Mouse (Mus musculus) T-cell, adult 2 months (primary cell): ENCODE measurements around the gene Neo1.

ENCODE experiments used
- DNase-seq: peaks from one replicate; pipeline ENCODE4 v3.0.0; 2022; ENCODE audit warnings: low spot score

The Neo1 gene

GRCm38 (mm10) chr9:59036159-59036731 is at the start of gene Neo1:
Gene Neo1, minus strand, starts transcription at chr9:59036441.
- no peak for DNase-seq

DNA sequence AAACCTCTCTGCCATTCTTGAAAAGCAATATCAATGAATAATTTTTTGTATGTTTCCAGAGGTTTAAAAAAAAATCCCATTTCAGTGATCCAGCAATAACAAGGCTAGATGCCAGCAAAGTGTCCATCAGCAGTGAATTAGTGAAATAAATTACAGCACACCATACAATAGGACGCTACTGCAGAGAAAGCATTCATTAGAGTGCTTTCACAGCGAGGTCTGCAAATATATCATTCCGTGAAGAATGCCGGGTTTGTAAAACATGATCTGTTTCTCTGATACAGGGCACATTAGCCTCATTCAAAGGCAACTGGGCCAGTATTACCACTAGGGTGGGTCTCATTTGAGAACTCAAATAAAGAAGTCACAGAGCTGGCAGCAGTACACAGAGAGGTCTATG is 39.4 kb upstream of the Neo1 start:
- DNase-seq: no peak

GRCm38 (mm10) chr9:59073887-59074286 is 37.6 kb upstream of the Neo1 start:
- no peak for DNase-seq

GRCm38 (mm10) chr9:59072076-59072777 is 36.0 kb upstream of the Neo1 start:
- DNase-seq: no peak

DNA sequence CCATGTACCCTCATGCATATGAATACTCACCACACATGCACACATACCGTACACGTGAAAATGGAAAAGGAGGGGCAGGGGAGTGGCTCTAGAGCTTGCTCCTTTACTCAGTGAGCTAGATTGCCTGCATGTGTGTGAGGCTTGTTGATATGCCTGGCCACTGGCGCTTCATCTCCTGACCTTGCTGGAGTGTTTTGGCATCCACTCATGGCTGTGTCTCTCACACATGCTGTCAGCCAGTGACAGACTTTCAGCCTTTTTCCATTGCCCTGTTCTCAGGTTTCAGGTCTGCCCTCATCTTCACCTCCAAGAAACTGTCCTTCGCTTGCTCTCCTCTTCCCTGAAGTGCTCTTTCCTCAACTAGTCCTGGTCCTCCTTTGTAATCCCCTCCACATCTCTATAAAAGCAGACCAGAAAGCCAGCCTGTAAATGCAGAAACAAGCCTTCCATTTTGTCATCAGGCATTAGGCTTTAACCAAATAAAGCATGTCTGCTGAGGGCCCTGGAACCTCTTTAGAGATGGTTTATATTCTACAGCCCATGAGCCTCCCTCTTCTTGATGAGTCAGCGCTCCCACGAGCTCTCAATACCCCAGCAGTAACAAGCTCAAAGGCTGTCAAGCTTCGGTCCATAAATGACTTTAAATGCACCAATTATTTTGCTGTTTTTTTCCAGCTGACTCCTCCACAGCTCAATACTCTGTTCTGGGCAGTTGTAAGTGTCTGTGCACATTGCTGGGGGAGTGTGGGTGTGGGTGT is 35.2 kb upstream of the Neo1 start:
- no peak for DNase-seq

- no peak for DNase-seq
Measured at GRCm38 (mm10) chr9:59070216-59070615, 34.0 kb upstream of the Neo1 start.

GRCm38 (mm10) chr9:59065616-59066301 is 29.5 kb upstream of the Neo1 start:
- DNase-seq: no peak

GRCm38 (mm10) chr9:59062409-59062808 is 26.2 kb upstream of the Neo1 start:
- DNase-seq: no peak

GRCm38 (mm10) chr9:59060026-59060605 is 23.9 kb upstream of the Neo1 start:
- DNase-seq: no peak

GRCm38 (mm10) chr9:59059158-59059557 is 22.9 kb upstream of the Neo1 start:
- no peak for DNase-seq

- DNase-seq: no peak
Measured at GRCm38 (mm10) chr9:59058060-59058459, 21.8 kb upstream of the Neo1 start.

GRCm38 (mm10) chr9:59056281-59056680 is 20.0 kb upstream of the Neo1 start:
- no peak for DNase-seq

DNA sequence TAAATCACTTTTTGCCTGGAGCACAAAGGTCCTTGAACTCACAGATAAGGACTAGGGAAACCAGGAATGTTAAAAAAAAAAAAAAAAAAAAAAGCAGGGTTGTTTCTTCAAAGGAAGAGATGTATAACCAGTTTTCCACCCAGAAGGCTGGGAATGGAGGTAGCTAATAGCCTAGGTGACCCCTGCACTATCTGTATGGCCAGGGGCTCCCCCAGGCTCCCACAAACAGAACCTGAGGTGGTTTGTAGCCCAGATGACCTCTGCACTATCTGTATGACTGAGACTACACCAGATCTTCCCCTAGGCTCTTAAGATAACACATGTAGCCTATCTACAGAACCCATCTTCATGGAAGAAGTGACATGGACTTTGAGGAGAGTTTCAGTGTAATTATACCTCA is 5.6 kb upstream of the Neo1 start:
- DNase-seq: no peak

- DNase-seq: no peak
Measured at GRCm38 (mm10) chr9:59036732-59037341, 596 bp upstream of the Neo1 start.

- DNase-seq: no peak
Measured at GRCm38 (mm10) chr9:59035342-59036158, 691 bp downstream of the Neo1 start.

DNA sequence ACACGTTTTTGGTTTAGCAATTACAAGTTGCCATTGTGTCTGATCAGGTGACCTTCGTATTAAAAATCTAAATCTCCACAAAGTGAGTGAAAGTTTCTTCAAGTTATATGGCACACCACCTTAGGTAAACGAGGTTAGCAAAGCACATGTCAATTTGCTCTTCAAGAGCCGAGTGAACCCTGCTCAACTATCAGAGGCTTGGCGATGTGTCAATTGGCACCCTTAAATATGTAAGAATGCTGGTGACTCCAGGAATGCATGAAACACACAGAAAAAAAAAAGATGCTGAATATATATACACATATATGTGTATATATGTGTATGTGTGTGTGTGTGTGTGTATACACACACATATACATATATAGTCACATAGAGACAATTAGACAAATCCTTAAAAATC is 1.4 kb downstream of the Neo1 start:
- DNase-seq: no peak

- no peak for DNase-seq
Measured at GRCm38 (mm10) chr9:59033492-59033891, 2.7 kb downstream of the Neo1 start.

DNA sequence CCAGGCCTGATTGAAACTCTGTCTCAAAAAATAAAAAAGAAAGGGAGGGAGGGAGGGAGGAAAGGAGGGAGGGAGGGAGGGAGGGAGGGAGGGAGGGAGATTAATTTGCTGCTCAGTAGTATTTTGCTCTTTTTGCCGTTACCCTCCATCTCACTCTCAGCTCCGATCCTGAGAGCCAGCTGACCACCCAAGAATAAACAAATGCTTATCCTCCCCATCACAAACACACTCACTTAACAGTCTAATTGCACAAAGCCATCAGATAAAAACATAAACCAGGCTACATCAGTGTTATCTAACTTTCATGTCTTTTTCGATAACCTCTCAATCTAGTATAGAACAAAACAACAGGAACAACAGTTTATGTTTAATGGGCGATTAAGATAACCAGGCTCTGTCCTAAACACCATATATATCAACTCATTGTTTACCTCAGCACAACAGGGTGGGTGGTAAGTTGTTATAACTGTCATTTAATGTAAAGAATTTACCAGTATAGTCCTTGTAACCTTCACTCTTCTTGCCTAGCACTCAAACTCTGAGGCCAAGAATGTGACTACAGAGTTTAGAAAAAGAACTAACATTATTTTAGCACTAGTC is 11.9 kb downstream of the Neo1 start:
- DNase-seq: no peak

DNA sequence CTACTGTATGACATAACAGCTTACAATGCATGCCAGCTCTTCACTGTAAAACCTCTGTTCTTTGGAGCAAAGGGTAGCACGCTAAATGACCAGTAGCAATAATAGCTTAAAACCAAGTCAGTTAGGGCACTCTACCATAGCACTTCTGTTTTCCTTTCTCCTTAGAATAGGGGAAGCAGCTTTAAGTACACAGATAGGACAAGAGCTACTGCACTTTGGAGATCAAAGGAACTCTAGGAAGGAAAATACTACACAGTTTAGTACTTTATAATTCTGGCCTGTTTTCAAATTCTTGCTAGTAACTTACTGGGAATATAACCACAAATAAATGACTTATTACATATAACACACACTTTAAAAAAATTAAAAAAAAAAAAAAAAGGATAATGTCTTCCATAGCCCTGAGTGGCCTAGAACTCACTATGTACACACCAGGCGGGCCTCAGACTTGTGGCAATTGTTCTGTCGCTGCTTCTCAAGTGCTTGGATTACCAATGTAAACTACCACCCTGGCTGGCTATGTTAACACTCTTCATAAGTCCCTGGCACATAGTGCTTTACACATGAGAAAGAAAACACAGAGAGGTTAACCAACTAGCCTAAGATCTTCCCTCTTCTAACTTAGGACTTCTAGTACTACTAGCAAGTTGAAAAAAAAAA is 20.1 kb downstream of the Neo1 start:
- no peak for DNase-seq

DNA sequence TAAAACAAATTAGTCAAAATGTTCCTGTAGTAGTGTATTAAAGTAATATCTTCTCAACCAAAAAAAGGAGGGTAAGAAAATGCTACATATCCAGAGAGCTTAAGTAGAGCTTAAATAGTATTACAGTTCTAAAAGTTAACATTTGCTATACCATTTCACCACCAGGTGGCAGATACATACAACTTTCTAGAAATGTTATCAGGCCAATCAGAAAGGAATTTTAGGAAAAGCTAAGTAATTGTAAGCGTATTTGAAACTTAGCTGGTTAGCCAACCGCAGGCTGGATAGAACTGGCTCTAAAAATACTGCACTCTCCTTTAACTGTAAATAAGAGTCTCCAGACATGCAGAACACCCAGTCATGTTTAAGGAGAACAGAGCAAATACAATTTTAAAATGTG is 22.9 kb downstream of the Neo1 start:
- no peak for DNase-seq
